ENCODE assay signal across 25 mouse cellular contexts in genomic region chr11:111689899-111690298, GRCm38 (mm10).
"Had no signal": no experiment of that assay in that cellular context is flagged by ENCODE, and none has a peak within 500 bp of the region (broad histone marks: within the 10 kb centered on the region; RNA-seq: fewer than 3 reads in every experiment).

No protein-coding gene starts in this region.

- H3K9me3 ChIP-seq: heart, embryonic 13.5 days; heart, embryonic 15.5 days; hindbrain, embryonic 13.5 days; hindbrain, embryonic 15.5 days; intestine, embryonic 15.5 days; limb, embryonic 10.5 days; limb, embryonic 12.5 days had no signal

- H3K27ac ChIP-seq: heart, adult 2 months; heart, embryonic 13.5 days; heart, embryonic 15.5 days; hindbrain, embryonic 13.5 days; hindbrain, embryonic 15.5 days; hindbrain, postnatal 0 days; intestine, embryonic 15.5 days; kidney, postnatal 0 days; left cerebral cortex, adult 2 months; limb, embryonic 10.5 days; limb, embryonic 12.5 days had no signal

- H3K9ac ChIP-seq: heart, embryonic 13.5 days; heart, embryonic 15.5 days; hindbrain, embryonic 13.5 days; hindbrain, embryonic 15.5 days; intestine, embryonic 15.5 days; limb, embryonic 12.5 days had no signal

- H3K36me3 ChIP-seq: heart, embryonic 13.5 days; heart, embryonic 15.5 days; hindbrain, embryonic 13.5 days; hindbrain, embryonic 15.5 days; intestine, embryonic 15.5 days; limb, embryonic 10.5 days; limb, embryonic 12.5 days had no signal

- H3K27me3 ChIP-seq: heart, embryonic 13.5 days; heart, embryonic 15.5 days; hindbrain, embryonic 13.5 days; hindbrain, embryonic 15.5 days; intestine, embryonic 15.5 days; limb, embryonic 12.5 days had no signal

- H3K4me2 ChIP-seq: heart, embryonic 11.5 days; heart, embryonic 13.5 days; heart, embryonic 15.5 days; hindbrain, embryonic 13.5 days; hindbrain, embryonic 15.5 days; intestine, embryonic 15.5 days; limb, embryonic 12.5 days; liver, embryonic 11.5 days had no signal

- H3K4me3 ChIP-seq: heart, adult 2 months; heart, embryonic 13.5 days; heart, embryonic 15.5 days; hindbrain, embryonic 13.5 days; hindbrain, embryonic 15.5 days; intestine, embryonic 15.5 days; left cerebral cortex, adult 2 months; limb, embryonic 10.5 days; limb, embryonic 12.5 days had no signal

- DNase-seq: gastrocnemius, postnatal 14 days; gastrocnemius, postnatal 36 days; heart, adult 11 months; heart, adult 2 months; heart, postnatal 14 days; heart, postnatal 36 days; kidney, adult 18-20 months; kidney, adult 8-10 months; kidney, postnatal 14 days; kidney, postnatal 36 days; liver had no signal

- H3K4me1 ChIP-seq: heart, embryonic 15.5 days; hindbrain, embryonic 13.5 days; hindbrain, embryonic 15.5 days; intestine, embryonic 15.5 days had no signal

- ATAC-seq: hindbrain, postnatal 0 days; inflammation-experienced regulatory T-cells, adult 6 months; intestine, embryonic 15.5 days; intestine, postnatal 0 days had no signal
